7 mouse cellular contexts compared by ENCODE assay signal in genomic region chr7:139861411-139861810, GRCm38 (mm10). TPM values are rescaled to one million over a fixed set of nuclear protein-coding genes. Genes with fewer than 3 reads are reported as not detected.
DNase-seq lines count a peak whose midpoint lies in the region; ATAC-seq and TF ChIP-seq lines count a peak whose summit lies in the region.

No protein-coding gene starts in this region.

- WGBS in kidney, postnatal 0 days, result 25% methylated on average over 3 of the region's 3 CpGs
- 24% methylated on average over 3 of the region's 3 CpGs for WGBS in liver, embryonic 14.5 days (ENCODE audit: insufficient replicate concordance)

- peak; percentile 91 for TF ChIP-seq CTCF in kidney, postnatal 0 days (IDR thresholded peaks at IDR 0.05; ENCODE audit: low read depth)
- TF ChIP-seq CTCF in liver, embryonic 14.5 days (IDR thresholded peaks at IDR 0.05; ENCODE audit: low read depth), result peak; percentile 72

- H3K4me3 ChIP-seq in kidney, postnatal 0 days (replicated peaks; ENCODE audit: low read depth, low read length), result no peak overlapping the region
- no peak overlapping the region for H3K4me3 ChIP-seq in liver, embryonic 14.5 days (ENCODE audit: insufficient read depth in 1 of 2, low read depth in 2 of 2, low read length in 2 of 2)

- no peaks in the 10 kb centered on the region for H3K9me3 ChIP-seq in kidney, postnatal 0 days (replicated peaks; ENCODE audit: low read length)
- no peaks in the 10 kb centered on the region for H3K9me3 ChIP-seq in liver, embryonic 14.5 days (ENCODE audit: control insufficient read depth, low read length)

- H3K27ac ChIP-seq in kidney, postnatal 0 days, result no peak overlapping the region
- no peak overlapping the region for H3K27ac ChIP-seq in liver, embryonic 14.5 days

- no peaks in the 10 kb centered on the region for H3K27me3 ChIP-seq in kidney, postnatal 0 days (ENCODE audit: insufficient read depth, low read length)
- no peaks in the 10 kb centered on the region for H3K27me3 ChIP-seq in liver, embryonic 14.5 days (ENCODE audit: control insufficient read depth, insufficient read depth, low read length)

- peak; percentile 60 for ATAC-seq in frontal cortex, adult (ENCODE audit: low TSS enrichment)
- no peak for ATAC-seq in kidney, postnatal 0 days (replicated peaks; ENCODE audit: low FRiP score, low read depth)
- no peak for ATAC-seq in liver, embryonic 14.5 days (ENCODE audit: insufficient read depth)

- H3K4me1 ChIP-seq in kidney, postnatal 0 days (replicated peaks; ENCODE audit: insufficient read depth, low read length), result no peaks in the 10 kb centered on the region
- no peaks in the 10 kb centered on the region for H3K4me1 ChIP-seq in liver, embryonic 14.5 days (replicated peaks; ENCODE audit: control insufficient read depth in 2 of 2, insufficient read depth in 2 of 2, low read length in 1 of 2)

- peak; percentile 34 to 42 for DNase-seq in B cell, adult 2 months
- peak; percentile 76 for DNase-seq in ES-CJ7 (ENCODE audit: low read depth, low spot score)
- peak; percentile 43 for DNase-seq in cerebellum, adult 11-12 months
- DNase-seq in kidney, postnatal 0 days (ENCODE audit: low spot score), result peak; percentile 70
- DNase-seq in liver, embryonic 14.5 days (ENCODE audit: low read depth in 3 of 3, low spot score in 3 of 3), result peak; percentile 7 to 12 (median 11)
- DNase-seq in right cerebral cortex, adult 2 months (ENCODE audit: low spot score in 2 of 2), result peak; percentile 87 to 89

- TF ChIP-seq EP300 in liver, embryonic 14.5 days (IDR thresholded peaks at IDR 0.05; ENCODE audit: low read depth), result no peak

- H3K4me2 ChIP-seq in kidney, postnatal 0 days (ENCODE audit: low read length), result no peak overlapping the region
- H3K4me2 ChIP-seq in liver, embryonic 14.5 days (ENCODE audit: low read depth), result no peak overlapping the region

- H3K36me3 ChIP-seq in kidney, postnatal 0 days (ENCODE audit: insufficient read depth, low read length), result no peaks in the 10 kb centered on the region
- H3K36me3 ChIP-seq in liver, embryonic 14.5 days (replicated peaks; ENCODE audit: control insufficient read depth, insufficient read depth, low read depth), result no peaks in the 10 kb centered on the region

- H3K9ac ChIP-seq in kidney, postnatal 0 days (ENCODE audit: low read depth, low read length), result no peak overlapping the region
- H3K9ac ChIP-seq in liver, embryonic 14.5 days (replicated peaks), result no peak overlapping the region

RNA-seq across cellular contexts. Expression of gene Adgra1, which starts 27.4 kb away (rescaled TPM):
- 0.50 and 1.3 TPM in 2 replicates for polyA plus RNA-seq in kidney, postnatal 0 days (2015; fragmentation: Nextera tagmentation; extraction: Ambion mirVana)
- polyA plus RNA-seq in liver, embryonic 14.5 days (2012; rRNA removed), result not detected in 2 replicates
- polyA plus RNA-seq in liver, embryonic 14.5 days (2014; fragmentation: Nextera tagmentation; extraction: Ambion mirVana), result not detected in 2 replicates

RNA-seq across cellular contexts. Expression of gene Kndc1, which starts 33.1 kb away (rescaled TPM):
- 0.09 and 0.18 TPM in 2 replicates for polyA plus RNA-seq in kidney, postnatal 0 days (2015; fragmentation: Nextera tagmentation; extraction: Ambion mirVana)
- polyA plus RNA-seq in liver, embryonic 14.5 days (2012; rRNA removed), result 0.01 and 0.04 TPM in 2 replicates
- polyA plus RNA-seq in liver, embryonic 14.5 days (2014; fragmentation: Nextera tagmentation; extraction: Ambion mirVana), result not detected in 2 replicates

Comparison
In these comparisons a context has a peak if more than half of its experiments do, and no peak if none do; other contexts are left out.
1. DNase-seq: peak in every context shown above with its lines; median percentile 88 in right cerebral cortex, adult 2 months; 76 in ES-CJ7; 70 in kidney, postnatal 0 days; 43 in cerebellum, adult 11-12 months; 38 in B cell, adult 2 months; 11 in liver, embryonic 14.5 days.